Mouse (Mus musculus) bone marrow, adult 2 months (tissue): ENCODE measurements at regions not wholly inside any gene's neighbourhood (a gene's known extent, or its start where the extent isn't known, plus 50 kb on each side); places are given as distances from the start of the nearest gene placed in this dataset.

ENCODE experiments used
- H3K27ac ChIP-seq: fragments of 200-500 bp; 2 replicates; pipeline ENCODE4 v1.5.1; 2012; ENCODE audit warnings: low read depth, mild to moderate bottlenecking, control low read depth, inconsistent platforms, low read length; ENCODE audit not compliant: control insufficient read depth, poor library complexity, insufficient read depth
- H3K4me1 ChIP-seq: fragments of 200-500 bp; 2 replicates; pipeline ENCODE4 v1.6.1; 2011; ENCODE audit warnings: low read length; ENCODE audit not compliant: control insufficient read depth, insufficient read depth
- H3K4me3 ChIP-seq: fragments of 200-500 bp; replicated peaks from 2 replicates; pipeline ENCODE3; 2011; ENCODE audit warnings: mild to moderate bottlenecking, low read depth, low read length, control low read depth; ENCODE audit not compliant: control insufficient read depth
- CTCF ChIP-seq: fragments of 200-500 bp; IDR thresholded peaks from 2 replicates; pipeline ENCODE4 v1.5.1; 2011; ENCODE audit warnings: low read length, control low read depth; ENCODE audit not compliant: control insufficient read depth, insufficient read depth
- POLR2A ChIP-seq: fragments of 200-500 bp; IDR thresholded peaks from 2 replicates; pipeline ENCODE4 v1.6.1; 2011; ENCODE audit warnings: low read depth, mild to moderate bottlenecking, control low read depth, low read length, borderline replicate concordance; ENCODE audit not compliant: control insufficient read depth
- WGBS: fragments of 180-500 bp; shearing (Covaris S2); methylation state at CpG from one replicate; pipeline ENCODE4 v1.1.7; 2018; 5-methylcytosine and 5-hydroxymethylcytosine counted together

DNA sequence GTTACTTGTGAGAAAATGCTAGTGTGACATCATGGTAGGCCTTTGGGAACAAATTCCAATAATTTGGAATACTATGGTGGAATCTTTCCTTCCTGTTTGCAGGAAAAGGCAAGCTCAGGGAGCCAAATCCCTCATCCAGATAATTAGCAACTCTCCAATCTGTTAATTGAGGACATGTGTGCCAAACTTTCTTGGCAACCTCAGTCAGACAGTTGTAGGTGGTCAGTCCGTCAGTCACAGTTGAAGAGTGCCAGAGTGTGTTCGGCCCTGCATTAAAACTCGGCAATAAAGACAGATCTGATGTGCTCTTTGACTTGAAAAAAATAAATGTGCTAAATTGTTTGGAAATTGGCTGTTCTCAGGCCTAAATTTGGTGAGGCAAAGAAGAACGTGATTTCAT lies 83.1 kb upstream of the Cypt12 start:
- no peaks in the 10 kb centered on the region for H3K4me1 ChIP-seq

DNA sequence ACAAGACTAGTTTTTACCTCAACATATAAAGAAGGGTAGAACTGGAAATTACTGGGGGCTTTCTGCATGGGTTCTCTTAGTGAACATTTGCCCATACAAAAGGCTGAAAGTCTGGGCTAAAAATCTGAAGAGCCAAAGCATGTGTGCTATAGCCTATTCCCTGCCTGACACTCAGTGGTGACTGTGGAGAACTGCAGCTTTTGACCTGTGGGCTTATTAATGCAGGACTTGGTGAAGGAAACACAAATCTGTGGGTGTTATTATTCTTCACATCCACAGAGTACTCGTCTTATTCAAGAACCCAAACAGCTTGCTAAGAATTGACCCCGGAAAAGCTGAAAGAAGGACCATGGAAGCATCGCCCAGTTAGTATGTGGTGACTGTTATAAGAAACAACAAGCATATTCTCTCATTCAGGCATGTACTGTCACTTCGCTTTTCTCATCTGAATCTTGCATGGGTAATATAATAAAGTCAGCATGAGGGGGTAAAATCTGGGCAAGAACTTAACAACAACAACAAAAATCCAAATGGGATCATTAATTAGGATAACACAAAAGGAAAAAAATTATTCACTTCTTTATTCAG lies 77.2 kb upstream of the Cypt12 start:
- Histone ChIP-seq H3K4me3 (no peak overlapping the region), H3K4me1 (no peaks in the 10 kb centered on the region), H3K27ac (no peak overlapping the region)
- 46% methylated on average over 4 of the region's 4 CpGs for WGBS
- no peak for TF ChIP-seq CTCF
- no peak for TF ChIP-seq POLR2A

More for the DNA sequence above, 83.1 kb upstream of the Cypt12 start:
- 77% methylated on average over 4 of the region's 4 CpGs for WGBS
- TF ChIP-seq CTCF (no peak), POLR2A (no peak)
- H3K27ac ChIP-seq = no peak overlapping the region
- no peak overlapping the region for H3K4me3 ChIP-seq

DNA sequence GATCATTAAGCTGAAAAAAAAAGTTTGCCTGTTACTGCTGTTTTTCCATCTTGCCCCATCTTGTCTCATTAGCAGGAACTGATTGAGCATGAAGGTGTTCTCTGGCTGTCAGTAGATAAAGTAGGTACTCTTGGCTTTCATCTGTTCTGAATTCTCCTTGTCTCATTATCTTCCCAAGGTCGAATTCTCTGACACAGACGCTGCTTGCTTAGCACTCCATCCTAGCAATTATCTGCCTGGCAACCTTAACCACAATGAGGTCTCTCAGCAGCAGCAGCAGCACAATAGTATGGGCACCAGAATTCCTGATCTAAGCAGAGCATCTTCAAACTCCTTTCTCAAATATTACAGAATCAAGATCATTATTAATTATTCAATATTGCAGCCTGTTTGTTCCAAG lies 52.3 kb upstream of the Cypt12 start:
- 53% methylated on average over 2 of the region's 2 CpGs for WGBS
- H3K27ac ChIP-seq = no peak overlapping the region
- no peaks in the 10 kb centered on the region for H3K4me1 ChIP-seq
- TF ChIP-seq CTCF (no peak), POLR2A (no peak)
- no peak overlapping the region for H3K4me3 ChIP-seq

- Histone ChIP-seq H3K4me3 (no peak overlapping the region), H3K4me1 (no peaks in the 10 kb centered on the region), H3K27ac (no peak overlapping the region)
- WGBS = 73% methylated on average over 4 of the region's 4 CpGs
- TF ChIP-seq CTCF = no peak
- TF ChIP-seq POLR2A = no peak
Observed at GRCm38 (mm10) chr3:17896756-17897155, 51.5 kb upstream of the Cypt12 start.
